Mouse (Mus musculus) kidney, adult 2 months (tissue): ENCODE measurements at regions not wholly inside any gene's neighbourhood (a gene's known extent, or its start where the extent isn't known, plus 50 kb on each side); places are given as distances from the start of the nearest gene placed in this dataset.

Experiments used
- DNase-seq: peaks from one replicate; pipeline ENCODE4 v3.0.0; 2021
- H3K27ac ChIP-seq: fragments of 200-500 bp; 2 replicates; pipeline ENCODE4 v1.5.1; 2012; ENCODE audit warnings: low read depth, low read length, control low read depth, inconsistent platforms; ENCODE audit not compliant: insufficient read depth
- H3K27me3 ChIP-seq: fragments of 200-500 bp; replicated peaks from 2 replicates; pipeline ENCODE4 v1.6.1; 2012; ENCODE audit warnings: mild to moderate bottlenecking, moderate library complexity, low read length, inconsistent platforms; ENCODE audit not compliant: control insufficient read depth, insufficient read depth
- H3K36me3 ChIP-seq: fragments of 200-500 bp; 2 replicates; pipeline ENCODE4 v1.6.1; 2012; ENCODE audit warnings: mild to moderate bottlenecking, moderate library complexity, low read length, inconsistent platforms; ENCODE audit not compliant: control insufficient read depth, insufficient read depth
- H3K4me1 ChIP-seq: fragments of 200-500 bp; 2 replicates; pipeline ENCODE4 v1.6.1; 2011; ENCODE audit warnings: low read length; ENCODE audit not compliant: control insufficient read depth, insufficient read depth
- H3K4me3 ChIP-seq: fragments of 200-500 bp; 2 replicates; pipeline ENCODE4 v1.5.1; 2011; ENCODE audit warnings: mild to moderate bottlenecking, low read depth, low read length, control low read depth; ENCODE audit not compliant: insufficient read depth
- CTCF ChIP-seq: fragments of 200-500 bp; conservative IDR thresholded peaks from 2 replicates; pipeline ENCODE4 v1.5.1; 2011; ENCODE audit warnings: low read depth, mild to moderate bottlenecking, control low read depth, low read length, moderate library complexity, mixed read lengths; ENCODE audit not compliant: insufficient read depth, insufficient read length
- POLR2A ChIP-seq: fragments of 200-500 bp; IDR thresholded peaks from one replicate; pipeline ENCODE4 v1.6.1; 2011; ENCODE audit warnings: low read depth, low read length, control low read depth
- whole genome bisulfite sequencing: fragments of 180-500 bp; shearing (Covaris S2); methylation state at CpG from one replicate; pipeline ENCODE4 v1.1.7; 2018; 5-methylcytosine and 5-hydroxymethylcytosine counted together

GRCm38 (mm10) chr13:91352311-91352710 lies 107.8 kb upstream of the Ssbp2 start:
- Histone ChIP-seq H3K36me3 (no peaks in the 10 kb centered on the region), H3K27ac (no peak overlapping the region), H3K4me1 (no peaks in the 10 kb centered on the region), H3K27me3 (no peaks in the 10 kb centered on the region), H3K4me3 (no peak overlapping the region)
- TF ChIP-seq CTCF (no peak), POLR2A (no peak)
- 69% methylated on average over 8 of the region's 8 CpGs for WGBS
- DNase-seq = no peak

- no peak overlapping the region for H3K27ac ChIP-seq
- DNase-seq = no peak
- 87% methylated on average over 9 of the region's 9 CpGs for WGBS
These were observed 103.6 kb upstream of the Ssbp2 start for GRCm38 (mm10) chr13:91356516-91356915.

GRCm38 (mm10) chr13:91360121-91360520 lies 100.0 kb upstream of the Ssbp2 start:
- DNase-seq = no peak
- H3K4me1 ChIP-seq = no peaks in the 10 kb centered on the region
- WGBS = 82% methylated on average over 6 of the region's 6 CpGs
- H3K4me3 ChIP-seq = no peak overlapping the region
- no peaks in the 10 kb centered on the region for H3K36me3 ChIP-seq
- H3K27me3 ChIP-seq = no peaks in the 10 kb centered on the region
- no peak for TF ChIP-seq POLR2A
- no peak for TF ChIP-seq CTCF
- H3K27ac ChIP-seq = no peak overlapping the region

More at GRCm38 (mm10) chr13:91356516-91356915, 103.6 kb upstream of the Ssbp2 start:
- no peak for TF ChIP-seq POLR2A
- no peak for TF ChIP-seq CTCF
- no peak overlapping the region for H3K4me3 ChIP-seq
- H3K27me3 ChIP-seq = no peaks in the 10 kb centered on the region
- no peaks in the 10 kb centered on the region for H3K4me1 ChIP-seq
- H3K36me3 ChIP-seq = no peaks in the 10 kb centered on the region

GRCm38 (mm10) chr13:91365270-91365952 lies 94.7 kb upstream of the Ssbp2 start:
- whole genome bisulfite sequencing = 35% methylated on average over 2 of the region's 2 CpGs
- DNase-seq = peak; percentile 98
- peaks cover 7% of the 10 kb centered on the region for H3K4me1 ChIP-seq
- H3K36me3 ChIP-seq = no peaks in the 10 kb centered on the region
- H3K4me3 ChIP-seq = no peak overlapping the region
- no peaks in the 10 kb centered on the region for H3K27me3 ChIP-seq
- TF ChIP-seq CTCF (no peak), POLR2A (no peak)
- H3K27ac ChIP-seq = no peak overlapping the region

- no peak overlapping the region for H3K27ac ChIP-seq
- no peak for DNase-seq
- no peaks in the 10 kb centered on the region for H3K36me3 ChIP-seq
- 82% methylated on average over 4 of the region's 4 CpGs for WGBS
- no peak overlapping the region for H3K4me3 ChIP-seq
- no peaks in the 10 kb centered on the region for H3K27me3 ChIP-seq
- peaks cover 9% of the 10 kb centered on the region for H3K4me1 ChIP-seq
- TF ChIP-seq POLR2A (no peak), CTCF (no peak)
These were observed 93.5 kb upstream of the Ssbp2 start for GRCm38 (mm10) chr13:91366540-91366939.

- Histone ChIP-seq H3K27me3 (no peaks in the 10 kb centered on the region), H3K36me3 (no peaks in the 10 kb centered on the region), H3K4me1 (peaks cover 13% of the 10 kb centered on the region), H3K4me3 (no peak overlapping the region), H3K27ac (no peak overlapping the region)
- peak; percentile 5 for DNase-seq
- no peak for TF ChIP-seq CTCF
- no peak for TF ChIP-seq POLR2A
- 59% methylated on average over 7 of the region's 7 CpGs for WGBS
These were observed 92.1 kb upstream of the Ssbp2 start for GRCm38 (mm10) chr13:91367896-91368556.

GRCm38 (mm10) chr13:91368664-91369063 lies 91.4 kb upstream of the Ssbp2 start:
- Histone ChIP-seq H3K27me3 (no peaks in the 10 kb centered on the region), H3K36me3 (no peaks in the 10 kb centered on the region), H3K27ac (no peak overlapping the region), H3K4me1 (peaks cover 13% of the 10 kb centered on the region), H3K4me3 (no peak overlapping the region)
- 81% methylated on average over 7 of the region's 7 CpGs for WGBS
- TF ChIP-seq POLR2A = no peak
- TF ChIP-seq CTCF = no peak
- no peak for DNase-seq
